Mouse (Mus musculus): ENCODE measurements at regions not wholly inside any gene's neighbourhood (a gene's known extent, or its start where the extent isn't known, plus 50 kb on each side); places are given as distances from the start of the nearest gene placed in this dataset.

DNA sequence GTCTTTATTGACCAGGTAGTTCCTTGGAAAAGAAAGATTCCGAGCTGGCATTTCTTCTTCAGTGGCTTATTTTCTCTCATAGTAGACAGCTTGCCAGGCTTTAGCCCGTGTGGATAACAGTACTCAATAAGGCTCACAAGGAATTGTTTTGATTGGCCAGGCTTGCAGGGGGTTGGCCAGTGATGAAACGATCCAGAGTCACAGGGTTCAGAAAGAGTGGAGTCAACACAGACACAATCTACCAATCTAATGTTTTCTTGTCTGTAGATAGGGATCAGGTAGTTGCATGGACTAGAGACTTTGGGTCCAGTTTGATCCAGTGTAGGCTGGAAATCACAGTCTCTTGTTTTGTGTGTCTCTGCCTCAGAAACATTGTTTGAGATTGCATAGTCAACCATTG, 115.8 kb upstream of the Tab2 start:
- no peak for DNase-seq

DNA sequence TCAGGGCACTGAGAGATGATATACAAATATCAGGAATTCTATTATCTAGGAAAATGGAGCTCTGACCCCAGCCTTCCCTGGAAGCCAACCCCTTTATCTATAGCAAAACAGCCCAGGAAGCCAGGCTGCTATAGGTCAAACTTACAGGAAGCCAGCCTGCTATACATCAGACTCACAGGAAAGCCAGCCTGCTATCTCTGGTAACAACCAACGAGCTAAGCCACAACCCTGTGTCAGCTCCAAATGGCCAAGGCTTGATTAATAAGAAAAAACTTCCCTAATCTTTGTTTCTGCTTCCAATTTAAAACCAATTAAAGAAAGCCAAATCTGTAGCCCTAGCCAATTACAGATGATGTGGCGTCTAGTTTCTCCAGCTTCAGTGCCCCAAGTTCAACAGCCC, 114.4 kb upstream of the Tab2 start:
- DNase-seq: no peak

DNA sequence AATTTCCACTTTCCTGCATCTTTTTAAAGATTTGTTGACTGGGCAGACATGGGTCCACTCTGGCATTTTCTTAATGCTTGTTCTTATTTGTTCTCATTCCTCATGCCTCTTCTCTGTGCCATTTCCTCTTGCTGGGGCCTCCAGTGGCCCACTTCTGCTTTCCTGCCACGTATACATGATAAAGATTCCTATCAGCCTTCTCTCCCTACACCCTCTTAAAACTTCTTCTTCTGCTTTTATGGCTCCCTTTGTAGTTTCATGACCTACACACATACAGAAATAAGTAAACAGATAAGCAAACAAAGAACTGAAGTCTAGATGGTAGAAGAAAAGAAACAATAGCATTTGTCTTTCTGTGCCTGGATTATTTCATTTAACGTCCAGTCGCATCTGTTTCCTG, 110.9 kb upstream of the Tab2 start:
- peak; percentile 35 to 49 for DNase-seq

DNA sequence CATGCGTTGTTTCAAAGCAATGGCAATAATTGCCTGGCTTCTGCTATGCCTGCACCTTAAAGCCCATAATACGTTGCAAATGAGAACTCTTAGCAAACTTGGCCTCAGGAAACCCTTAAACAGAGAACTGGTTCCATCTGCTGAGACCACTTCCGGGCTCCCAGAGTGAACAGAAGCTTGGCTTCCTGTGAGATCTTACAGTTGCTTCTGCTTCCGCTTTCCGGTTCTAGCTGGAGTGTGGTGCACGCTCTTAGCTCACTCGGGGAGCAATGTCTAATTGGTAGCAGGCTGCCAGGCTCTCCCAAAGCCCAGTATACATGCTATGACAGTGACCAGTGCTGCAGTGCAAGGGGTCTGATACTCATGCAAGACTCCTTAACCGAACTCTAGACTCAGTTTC, 109.7 kb upstream of the Tab2 start:
- peak; percentile 56 for DNase-seq

DNA sequence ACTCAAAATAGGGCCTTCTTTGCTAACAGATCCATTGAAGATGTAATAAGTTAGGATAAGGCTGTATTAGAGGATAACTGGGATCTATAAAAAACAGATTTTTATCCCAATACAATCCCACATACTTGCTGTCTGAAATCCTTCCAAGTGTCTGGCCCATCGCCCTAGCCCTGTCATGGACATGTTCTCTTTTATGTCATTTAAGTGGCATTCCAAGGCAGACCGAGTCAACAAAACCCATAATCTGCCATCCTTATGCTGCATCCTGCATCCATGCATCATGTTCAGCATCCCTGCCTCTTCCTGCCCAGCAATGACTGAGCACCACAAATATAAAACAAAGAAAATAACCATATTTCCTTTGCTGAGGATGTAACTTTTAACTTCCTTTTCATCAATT, 108.3 kb upstream of the Tab2 start:
- DNase-seq: no peak

DNA sequence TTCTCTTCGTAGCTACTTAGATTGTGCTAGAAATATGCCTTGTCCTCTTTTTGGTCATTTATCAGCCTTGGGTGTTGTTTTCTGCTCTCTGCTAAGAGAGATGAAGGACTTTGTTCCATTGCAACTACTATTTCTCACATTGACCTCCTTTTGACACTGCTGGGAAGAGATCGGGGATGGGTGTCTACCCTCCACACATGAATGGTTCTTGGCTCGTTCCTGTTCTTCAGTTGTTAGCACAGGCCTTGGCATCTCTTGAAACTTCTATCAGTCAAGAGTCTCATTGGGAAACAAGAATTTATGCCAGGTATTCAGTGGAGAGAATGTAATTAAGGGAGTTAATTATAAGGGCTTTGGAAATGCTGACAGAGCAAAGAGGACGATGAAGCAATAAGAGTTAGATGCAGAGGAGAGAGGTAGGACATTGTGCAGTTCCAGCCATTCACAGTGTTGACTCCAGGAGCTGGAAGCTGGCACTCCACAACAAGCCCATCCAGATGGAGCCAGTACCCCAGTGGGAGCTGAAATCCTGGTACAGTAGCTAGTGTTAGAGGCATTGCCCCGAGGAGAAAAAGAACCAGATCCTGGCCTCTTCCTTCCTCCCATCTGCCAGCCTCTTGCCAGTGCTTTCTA, 107.5 kb upstream of the Tab2 start:
- DNase-seq: no peak

DNA sequence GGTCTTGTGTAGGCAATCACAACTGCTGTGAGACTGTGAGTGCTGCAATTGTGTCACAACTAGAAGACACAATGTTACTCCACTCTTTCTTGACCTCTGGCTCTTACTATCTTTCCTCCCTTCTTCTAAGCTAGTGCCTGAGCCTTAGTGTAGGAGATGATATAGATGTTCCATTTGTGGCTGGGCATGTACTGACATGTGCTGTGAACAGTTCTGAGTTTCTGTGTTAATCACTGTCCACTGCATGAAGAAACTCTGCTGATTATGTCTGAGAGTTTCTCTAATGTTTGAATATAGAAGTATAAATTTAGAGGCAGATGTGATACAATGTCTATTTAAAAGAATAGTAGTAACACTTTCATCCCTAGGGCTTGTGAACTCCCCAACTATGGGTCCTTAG, 105.0 kb upstream of the Tab2 start:
- DNase-seq: no peak

DNA sequence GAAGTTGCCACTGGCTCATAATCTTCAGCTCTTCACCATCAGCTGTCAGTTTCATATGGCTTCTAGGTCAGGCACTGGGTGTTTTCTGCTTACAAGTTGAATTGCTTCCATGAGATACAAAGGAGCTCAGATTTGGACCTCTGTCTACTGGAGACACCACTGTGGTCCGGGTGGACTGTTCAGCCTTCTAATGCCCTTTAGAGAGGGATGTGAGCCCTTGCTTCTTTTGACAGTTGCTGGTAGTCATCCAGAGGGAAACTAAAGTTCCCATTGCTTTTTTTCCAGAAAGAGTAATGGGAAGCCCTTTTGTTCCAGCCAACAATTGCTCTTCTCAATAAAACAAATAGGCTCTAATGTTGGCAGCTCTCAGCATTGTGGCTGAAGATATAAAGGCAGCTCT, 103.7 kb upstream of the Tab2 start:
- DNase-seq: no peak

DNA sequence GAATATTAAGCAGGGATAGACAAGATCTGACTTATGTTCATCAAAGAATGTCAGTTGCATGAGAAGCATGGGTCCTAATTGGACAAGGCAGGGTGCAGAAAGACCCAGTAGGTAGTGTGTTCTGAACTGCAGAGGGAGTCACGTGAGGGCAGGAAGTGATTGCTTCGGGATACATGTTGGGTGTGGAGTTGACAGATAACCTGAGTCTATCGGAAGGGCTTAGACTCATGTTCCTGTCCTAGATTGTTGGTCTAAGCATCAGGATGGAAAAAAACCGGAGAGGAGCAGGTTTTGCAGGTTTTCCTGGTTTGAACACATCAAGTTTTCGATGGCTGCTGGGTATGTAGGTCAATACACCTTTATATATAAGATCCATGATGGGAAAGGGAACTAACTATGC, 101.8 kb upstream of the Tab2 start:
- DNase-seq: no peak

DNA sequence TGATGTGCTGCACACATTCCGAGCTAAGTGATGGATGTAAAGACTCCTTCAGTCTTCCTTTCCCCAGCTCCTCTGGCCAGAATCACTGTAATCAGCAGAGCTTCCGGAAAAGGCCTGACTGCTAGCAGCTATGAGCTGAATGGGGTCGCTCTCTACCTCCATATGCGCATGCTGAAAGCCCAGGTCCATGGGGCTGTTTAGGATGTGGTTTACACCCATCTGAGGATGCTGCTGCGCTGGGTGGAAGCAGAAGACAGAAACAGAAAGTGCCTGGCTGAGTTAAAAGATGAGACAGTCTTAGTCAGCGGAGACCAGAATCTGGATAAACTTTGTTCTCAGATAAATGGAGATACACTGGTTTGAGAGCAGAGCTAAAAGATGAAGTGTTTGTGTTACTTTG, 99.3 kb upstream of the Tab2 start:
- peak in 1 of 2 experiments; percentile 6 for DNase-seq

DNA sequence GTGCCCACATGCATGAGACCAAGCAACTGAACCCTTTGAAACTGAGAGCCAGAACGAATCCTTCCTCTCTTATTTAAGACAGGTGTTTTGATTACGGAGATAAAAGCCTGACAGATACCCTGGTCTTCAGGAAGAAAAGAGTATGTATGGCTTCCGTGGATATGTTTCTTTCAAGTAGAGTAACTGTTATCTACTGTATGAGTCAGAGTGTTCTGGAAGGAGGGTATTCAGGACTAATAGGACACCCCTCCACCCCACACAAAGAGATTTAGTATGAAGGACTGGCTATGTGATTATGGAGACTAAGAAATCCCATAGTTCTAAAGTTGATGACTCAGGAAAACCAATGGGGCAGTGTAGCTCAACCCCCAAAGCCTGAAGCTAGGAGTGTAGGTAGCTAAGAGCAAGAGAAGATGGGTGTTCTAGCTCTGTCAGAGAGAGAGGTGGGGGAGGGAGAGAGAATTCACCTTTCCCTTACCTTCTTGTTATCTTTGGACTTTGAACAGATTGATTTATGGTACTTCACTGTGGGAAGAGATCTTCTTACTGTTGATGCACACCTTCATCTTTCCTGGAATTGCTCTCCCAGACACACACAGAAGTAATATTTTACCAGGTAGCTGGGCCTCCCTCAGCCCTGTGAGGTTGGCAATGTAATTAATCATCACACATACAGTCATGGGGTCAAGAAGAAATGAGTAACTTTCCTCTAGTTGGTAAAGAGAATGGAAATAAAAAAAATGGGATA, 87.6 kb upstream of the Tab2 start:
- DNase-seq: no peak

DNA sequence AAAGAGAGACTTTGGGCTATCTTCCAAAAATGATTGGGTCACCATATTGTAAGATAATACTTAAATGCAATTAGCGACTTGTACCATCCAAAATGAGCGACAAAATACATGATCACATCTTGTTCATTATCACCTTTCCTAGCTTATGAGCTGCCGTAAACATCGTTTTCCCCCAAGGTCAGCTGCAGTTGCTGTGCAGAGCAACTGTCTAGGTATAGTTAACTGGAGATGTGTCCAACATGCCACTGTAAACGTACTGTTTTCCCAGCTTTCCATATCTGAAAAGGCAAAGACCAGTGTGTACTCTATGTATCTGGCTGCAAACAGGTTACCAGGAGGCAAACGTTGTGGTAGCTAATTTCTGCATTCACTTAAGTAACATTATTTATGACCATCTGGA, 86.3 kb upstream of the Tab2 start:
- no peak for DNase-seq

DNA sequence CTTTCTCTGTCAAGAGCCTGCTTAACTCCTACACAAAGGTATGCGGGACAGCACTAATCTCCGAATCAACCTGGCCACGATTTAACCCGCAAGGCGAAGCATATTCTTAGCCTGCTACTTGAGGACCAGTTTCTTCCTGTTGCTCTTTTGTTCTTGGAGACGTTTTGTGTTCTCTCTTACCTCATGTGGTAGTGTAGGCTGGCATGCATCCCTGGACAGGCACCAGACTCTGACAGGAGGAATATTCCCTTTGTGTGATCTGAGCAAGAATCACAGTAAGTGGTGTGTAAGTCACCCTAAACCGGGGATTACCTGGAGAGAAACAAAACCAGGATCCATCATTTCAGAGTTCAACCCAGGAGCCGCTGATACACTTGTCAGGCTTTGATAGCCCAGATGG, 85.8 kb upstream of the Tab2 start:
- no peak for DNase-seq

DNA sequence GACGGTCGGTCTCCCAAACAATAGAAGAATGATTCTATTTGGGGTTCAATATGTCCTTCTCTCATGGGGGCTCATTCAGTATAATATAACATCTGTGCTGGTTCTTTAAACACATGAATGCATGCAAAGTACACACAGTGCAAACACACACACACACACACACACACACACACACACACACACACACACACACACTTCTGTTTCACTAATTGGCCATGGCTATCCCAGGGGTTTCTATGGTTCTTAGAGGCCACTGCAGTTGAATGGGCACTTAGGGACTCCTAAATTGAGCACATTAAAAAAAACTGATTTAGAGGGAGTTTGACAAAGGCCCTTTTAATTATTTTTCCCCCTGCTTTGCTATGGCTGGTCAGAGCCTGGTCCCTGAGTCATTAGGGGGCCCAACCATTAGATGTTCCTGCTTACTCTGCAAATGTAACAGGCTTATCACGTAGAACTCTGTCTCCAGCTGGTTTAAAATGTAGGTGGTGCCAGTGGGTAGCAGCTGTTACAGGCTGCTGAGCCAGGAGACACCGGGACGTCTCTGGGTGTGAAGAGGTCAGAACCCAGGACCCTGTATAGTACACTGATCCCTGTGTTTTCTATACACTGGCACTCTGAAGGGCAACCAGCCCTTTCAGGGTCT, 82.1 kb upstream of the Tab2 start:
- DNase-seq: no peak

DNA sequence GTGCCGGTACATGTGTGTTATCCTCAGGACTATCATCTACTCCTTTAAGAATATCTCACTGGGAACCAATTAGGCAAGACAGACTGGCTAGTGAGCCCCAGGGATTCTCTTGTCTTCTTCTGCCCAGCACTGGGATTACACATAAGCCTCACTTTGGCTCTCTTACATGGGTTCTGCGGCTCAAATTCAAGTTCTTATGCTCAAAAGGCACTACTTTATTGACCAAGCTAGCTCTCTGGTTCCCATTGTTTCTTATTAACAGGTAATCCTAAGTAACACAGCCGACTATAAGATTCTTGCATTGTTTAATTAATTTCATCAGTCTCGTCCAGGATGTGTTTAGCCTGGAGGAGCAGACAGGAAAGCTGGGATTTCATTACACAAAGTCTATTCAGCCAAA, 80.3 kb upstream of the Tab2 start:
- no peak for DNase-seq

DNA sequence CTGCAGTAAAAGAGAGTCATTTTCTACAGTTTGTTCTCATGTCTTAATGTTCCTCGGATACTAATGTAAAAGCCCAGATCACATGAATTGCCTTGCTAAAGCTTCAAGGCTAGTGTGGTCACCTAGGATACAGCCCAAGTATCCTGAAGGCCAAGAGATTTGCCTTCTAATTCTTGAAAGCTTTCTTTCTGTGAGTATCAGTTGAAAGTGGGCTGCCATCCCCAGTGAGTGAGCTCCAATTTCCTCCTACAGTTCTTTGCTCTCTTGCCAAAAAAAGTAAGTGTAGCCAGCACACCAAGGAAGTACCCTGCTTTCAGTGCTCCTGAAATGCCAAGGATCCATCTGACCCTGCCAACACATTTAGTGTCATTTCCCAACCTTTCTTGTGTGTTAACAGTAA, 79.3 kb upstream of the Tab2 start:
- no peak for DNase-seq

DNA sequence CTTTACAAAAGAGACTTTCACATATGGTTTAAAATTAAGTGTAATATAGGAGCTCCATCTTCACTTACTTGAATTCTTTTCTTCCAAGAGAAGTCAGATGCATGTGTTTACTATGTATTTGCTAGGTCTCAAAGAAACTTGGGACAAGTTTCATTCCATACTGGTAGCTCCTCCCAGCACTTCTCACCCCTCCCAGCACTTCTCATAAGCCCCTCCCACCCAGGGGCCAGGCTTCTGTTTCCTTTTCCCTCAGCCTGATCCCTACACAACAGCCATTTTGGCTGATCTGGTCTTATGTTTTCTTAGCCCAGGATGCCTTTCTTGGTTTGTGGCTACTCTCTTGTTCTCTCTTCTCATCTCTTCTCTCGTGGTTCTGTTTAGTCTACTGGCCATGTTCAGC, 76.2 kb upstream of the Tab2 start:
- no peak for DNase-seq

DNA sequence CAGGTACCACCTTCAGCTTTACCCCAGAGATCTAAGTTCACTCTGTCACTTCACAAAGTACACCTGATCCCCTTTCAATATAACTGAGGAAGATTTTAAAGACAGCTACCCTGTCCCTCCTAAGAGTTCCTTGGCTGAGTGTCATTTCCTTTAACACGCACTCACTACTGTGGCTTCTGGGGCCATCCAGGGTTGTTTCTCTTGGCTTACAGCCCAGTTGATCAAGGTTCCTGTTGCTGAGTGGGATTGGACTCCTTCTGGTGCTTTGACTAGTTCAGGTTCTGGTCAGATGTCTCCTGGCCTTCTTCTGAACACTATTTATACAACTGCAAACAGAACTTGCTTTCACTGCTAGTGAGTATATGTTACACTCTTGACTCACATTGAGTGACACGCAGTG, 72.8 kb upstream of the Tab2 start:
- no peak for DNase-seq

DNA sequence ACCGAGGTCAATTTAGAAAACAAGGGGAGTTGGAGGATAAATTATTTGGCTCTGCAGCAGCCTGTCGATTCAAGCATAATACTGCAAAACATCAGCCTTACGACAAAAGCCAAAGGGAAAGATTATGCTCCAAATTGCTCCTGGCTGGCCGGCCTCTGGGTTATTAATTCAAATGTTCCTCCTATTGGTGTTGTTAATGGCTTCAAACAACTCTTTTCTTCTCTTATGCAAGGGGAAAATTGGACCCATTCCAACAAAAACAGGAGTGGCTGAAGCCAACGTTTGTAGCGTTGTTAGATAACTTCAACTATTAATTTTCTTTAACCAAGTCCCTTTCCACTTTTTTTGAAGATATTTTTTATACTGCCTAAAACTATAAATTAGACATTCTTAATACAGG, 71.0 kb upstream of the Tab2 start:
- DNase-seq: no peak

DNA sequence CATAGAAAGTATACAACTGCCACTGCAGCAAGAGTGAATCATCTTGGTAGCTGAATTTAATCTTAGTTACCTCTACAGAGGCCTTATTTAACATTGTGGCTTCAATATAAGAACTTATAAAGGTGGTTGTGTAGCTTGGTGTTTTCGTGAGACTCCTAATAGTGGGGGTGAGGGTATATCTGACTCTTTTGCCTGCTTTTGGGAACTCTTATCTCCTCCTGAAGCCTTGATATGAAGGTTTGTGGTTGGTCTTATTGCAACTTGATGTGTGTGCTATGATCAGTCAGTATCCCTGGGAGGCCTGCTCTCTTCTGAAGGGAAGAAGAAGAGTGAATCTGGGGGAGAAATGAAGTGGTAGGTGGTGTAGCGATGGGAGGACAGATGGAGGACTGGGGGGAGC, 67.7 kb upstream of the Tab2 start:
- DNase-seq: no peak

DNA sequence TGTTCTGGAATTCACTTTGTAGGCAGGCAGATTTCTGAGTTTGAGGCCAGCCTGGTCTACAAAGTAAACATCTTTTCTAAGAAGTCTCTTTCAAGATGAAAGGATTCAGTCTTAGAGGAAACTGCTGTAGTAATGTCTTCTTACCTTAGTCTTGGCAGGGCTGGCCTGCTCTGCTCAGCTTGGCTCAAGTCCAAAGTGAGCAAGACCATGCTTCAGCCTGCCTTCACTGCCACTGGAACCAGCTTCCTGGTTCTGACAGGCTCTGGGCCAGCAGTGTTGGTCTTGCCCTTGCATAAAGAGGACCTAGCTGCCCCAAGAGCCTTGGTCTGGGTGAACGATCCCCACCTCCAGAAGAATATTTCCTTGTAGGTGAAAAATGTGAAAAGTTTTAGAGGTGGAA, 65.9 kb upstream of the Tab2 start:
- DNase-seq: no peak

DNA sequence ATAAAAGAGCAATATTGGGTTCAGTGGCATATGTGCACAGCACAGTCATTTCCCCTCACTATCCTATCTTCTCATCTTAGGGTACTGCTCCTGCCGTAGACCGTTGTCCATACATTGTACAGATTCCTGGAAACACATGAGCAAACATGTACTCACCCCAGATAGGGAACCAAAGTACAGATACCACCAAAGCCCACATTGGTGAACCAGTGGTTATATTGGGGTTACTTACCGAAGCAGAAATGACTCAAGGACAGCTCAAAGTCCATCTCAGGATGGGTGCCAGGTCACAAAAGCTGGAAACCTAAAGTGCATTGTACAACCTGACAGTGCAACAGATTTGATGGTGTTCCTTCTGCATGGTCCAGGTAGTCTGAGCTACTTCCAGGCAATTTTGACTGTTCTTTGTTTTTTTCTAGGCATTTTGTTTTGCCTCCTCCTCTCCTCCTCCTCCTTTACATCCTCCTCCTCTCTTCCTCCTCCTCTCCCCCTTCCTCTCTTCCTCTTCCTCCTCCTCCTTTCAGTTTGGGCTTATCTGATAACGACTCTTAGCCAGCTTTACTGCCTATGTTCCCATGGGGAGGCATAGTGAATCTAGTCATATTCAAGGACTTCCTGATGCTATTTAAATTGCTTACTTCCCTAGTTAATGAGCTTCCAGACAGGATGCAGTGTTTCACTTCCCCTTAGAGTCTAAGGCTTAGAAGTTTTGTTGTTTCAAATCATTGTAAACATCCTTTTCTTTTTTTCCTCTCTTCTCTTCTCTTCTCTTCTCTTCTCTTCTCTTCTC, 65.1 kb upstream of the Tab2 start:
- DNase-seq: no peak

DNA sequence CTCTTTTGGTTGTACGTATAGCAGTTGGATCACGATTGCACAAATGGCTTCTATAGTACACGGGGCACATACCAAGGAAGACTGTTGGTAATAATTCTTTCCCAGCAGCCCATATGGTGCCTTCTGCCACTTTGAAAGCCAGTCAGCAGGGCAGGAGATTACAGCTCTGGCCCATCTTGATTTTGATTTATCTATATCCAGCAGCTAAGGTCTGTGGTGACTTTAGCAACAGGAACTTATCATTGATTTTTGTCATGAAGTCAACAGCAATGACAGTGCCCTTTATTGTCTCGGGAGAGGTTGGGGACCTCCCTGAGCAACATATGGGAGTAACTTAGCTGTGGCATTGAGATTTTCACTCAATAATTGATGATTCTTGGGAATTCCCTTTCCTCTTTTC, 64.1 kb upstream of the Tab2 start:
- DNase-seq: no peak
